Mouse (Mus musculus): ENCODE results near the gene Gm45208. TPM values are rescaled to one million over a fixed set of nuclear protein-coding genes. Genes with fewer than 3 reads are reported as not detected.
"Not testable (repeated sequence)": the region's sequence is repeated elsewhere in the genome, so short reads cannot be mapped to it uniquely, and the experiment has no call there.

The Gm45208 gene
- polyA plus RNA-seq, 1 experiment: 12.9 TPM

DNA sequence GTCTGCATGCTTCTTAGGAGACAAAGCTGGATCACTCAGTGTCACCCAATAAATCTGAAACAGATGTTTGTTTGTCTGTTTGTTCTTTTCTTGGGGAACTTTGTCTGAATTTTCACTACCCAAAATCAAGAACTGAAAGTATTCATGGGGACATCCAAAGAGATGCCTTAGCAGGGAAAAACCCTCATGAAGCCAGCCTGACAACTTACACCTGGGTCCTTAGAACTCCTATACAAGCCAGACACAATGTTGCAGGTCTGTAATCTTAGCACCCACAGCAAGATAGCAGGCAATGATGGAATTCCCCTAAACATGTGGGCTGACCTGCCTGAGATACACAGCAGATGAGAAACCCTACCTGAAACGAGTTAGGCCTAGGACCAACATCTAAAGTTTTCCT is 22.9 kb downstream of the Gm45208 start:
- no peak for TF ChIP-seq GATA1 (IDR thresholded peaks at IDR 0.05; ENCODE audit: borderline replicate concordance, low read length)
- no peak for TF ChIP-seq FLI1 (IDR thresholded peaks at IDR 0.05; ENCODE audit: low read length)

DNA sequence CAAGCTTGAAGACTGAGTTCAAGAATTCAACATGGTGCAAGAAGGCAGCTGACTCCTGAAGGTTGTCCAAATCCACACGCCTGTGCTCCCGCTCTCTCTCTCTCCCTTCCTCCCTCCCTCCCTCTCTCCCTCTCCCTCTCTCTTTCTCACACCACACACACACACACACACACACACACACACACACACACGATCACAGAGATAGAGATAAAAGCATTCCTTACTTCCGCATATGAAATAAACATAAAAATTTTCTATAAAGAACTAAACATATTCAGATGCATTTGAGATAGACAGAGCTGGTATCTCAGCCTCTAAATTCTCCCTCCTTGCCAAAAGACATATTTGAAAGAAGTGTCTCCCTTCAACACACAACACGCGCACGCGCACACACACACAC is 23.4 kb downstream of the Gm45208 start:
- Histone ChIP-seq H3K36me3 (replicated peaks; ENCODE audit: low read length) (no peaks in the 10 kb centered on the region), H3K27me3 (replicated peaks) (no peaks in the 10 kb centered on the region), H3K4me3 (replicated peaks) (no peak overlapping the region), H3K9me3 (no peaks in the 10 kb centered on the region), H3K4me1 (0 out of 2 replicates have a peak, but pooled peaks cover 4% of the 10 kb centered on the region)
- no peak for TF ChIP-seq GATA1 (IDR thresholded peaks at IDR 0.05; ENCODE audit: borderline replicate concordance, low read length)
- no peak for TF ChIP-seq FLI1 (IDR thresholded peaks at IDR 0.05; ENCODE audit: low read length)

More for the DNA sequence above, 22.9 kb downstream of the Gm45208 start:
- H3K36me3 ChIP-seq (replicated peaks; ENCODE audit: low read length): no peaks in the 10 kb centered on the region
- no peaks in the 10 kb centered on the region for H3K9me3 ChIP-seq
- H3K27me3 ChIP-seq (replicated peaks): no peaks in the 10 kb centered on the region
- H3K4me1 ChIP-seq: 0 out of 2 replicates have a peak, but pooled peaks cover 4% of the 10 kb centered on the region
- H3K4me3 ChIP-seq (replicated peaks): no peak overlapping the region

DNA sequence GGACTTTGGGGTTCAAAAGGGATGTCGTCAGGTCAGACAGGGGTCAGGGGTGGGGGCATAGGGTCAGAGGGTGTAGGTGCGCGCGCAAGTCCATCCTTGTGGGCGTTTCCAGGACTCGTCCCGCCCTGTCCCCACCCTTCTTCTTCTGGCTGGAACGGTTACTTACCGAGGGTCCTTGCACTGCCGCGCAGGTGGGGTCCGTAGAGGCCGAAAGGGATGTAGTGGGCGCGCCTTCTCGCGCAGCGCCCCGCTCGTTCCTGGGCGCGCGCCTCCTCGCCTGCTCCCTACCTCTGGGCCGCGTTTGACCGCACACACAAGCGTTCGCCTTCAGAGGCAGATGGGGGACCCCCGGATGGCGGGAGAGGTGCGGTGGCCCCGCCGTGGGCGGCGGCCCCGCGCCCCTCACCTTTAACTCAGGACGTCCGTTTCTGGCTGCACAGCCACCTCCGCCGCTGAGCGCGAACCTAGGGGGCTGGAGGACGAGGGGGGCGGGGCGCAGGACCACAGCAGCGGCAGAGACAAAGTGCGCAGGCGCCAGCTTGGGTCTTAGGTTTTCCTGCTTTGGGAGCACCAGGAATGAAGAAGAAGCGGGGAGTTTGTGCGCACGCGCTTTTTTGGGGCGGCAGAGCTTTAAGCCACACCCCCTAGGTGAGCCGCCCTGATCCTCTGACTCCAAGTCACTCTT is 28.5 kb downstream of the Gm45208 start, which contains the start of gene Ccdc120:
Gene Ccdc120 (minus strand): TSS at position 474 of the 685 bp plus-strand sequence.
- Histone ChIP-seq H3K4me3 (replicated peaks) (peak within 1 kb of the TSS; percentile 91), H3K4me1 (no peaks in the 10 kb centered on the region), H3K27me3 (replicated peaks) (no peaks in the 10 kb centered on the region), H3K36me3 (replicated peaks; ENCODE audit: low read length) (no peaks in the 10 kb centered on the region), H3K9me3 (no peaks in the 10 kb centered on the region)
- TF ChIP-seq GATA1 (IDR thresholded peaks at IDR 0.05; ENCODE audit: borderline replicate concordance, low read length): no peak
- no peak for TF ChIP-seq FLI1 (IDR thresholded peaks at IDR 0.05; ENCODE audit: low read length)

DNA sequence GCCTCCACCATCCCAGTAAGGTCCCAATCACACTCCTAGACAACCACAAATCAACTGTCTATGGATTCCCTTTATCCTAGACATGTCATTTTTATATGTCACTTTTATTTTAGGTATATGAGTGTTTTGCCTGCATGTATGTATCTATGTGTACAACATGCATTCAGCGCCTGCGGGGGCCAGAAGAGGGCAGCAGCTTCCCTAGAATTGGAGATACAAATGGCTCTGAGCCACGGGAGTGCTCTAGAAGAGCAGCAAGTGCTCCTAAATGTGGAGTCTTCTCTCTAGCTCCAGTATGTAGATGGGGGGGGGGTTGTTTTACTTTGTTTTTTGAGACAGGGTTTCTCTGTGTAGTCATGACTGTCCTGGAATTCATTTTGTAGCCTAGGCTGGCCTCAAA is 31.6 kb downstream of the Gm45208 start:
- not testable (repeated sequence) for H3K4me1 ChIP-seq; H3K9me3 ChIP-seq; H3K36me3 ChIP-seq (replicated peaks; ENCODE audit: low read length); H3K27me3 ChIP-seq (replicated peaks); H3K4me3 ChIP-seq (replicated peaks)

DNA sequence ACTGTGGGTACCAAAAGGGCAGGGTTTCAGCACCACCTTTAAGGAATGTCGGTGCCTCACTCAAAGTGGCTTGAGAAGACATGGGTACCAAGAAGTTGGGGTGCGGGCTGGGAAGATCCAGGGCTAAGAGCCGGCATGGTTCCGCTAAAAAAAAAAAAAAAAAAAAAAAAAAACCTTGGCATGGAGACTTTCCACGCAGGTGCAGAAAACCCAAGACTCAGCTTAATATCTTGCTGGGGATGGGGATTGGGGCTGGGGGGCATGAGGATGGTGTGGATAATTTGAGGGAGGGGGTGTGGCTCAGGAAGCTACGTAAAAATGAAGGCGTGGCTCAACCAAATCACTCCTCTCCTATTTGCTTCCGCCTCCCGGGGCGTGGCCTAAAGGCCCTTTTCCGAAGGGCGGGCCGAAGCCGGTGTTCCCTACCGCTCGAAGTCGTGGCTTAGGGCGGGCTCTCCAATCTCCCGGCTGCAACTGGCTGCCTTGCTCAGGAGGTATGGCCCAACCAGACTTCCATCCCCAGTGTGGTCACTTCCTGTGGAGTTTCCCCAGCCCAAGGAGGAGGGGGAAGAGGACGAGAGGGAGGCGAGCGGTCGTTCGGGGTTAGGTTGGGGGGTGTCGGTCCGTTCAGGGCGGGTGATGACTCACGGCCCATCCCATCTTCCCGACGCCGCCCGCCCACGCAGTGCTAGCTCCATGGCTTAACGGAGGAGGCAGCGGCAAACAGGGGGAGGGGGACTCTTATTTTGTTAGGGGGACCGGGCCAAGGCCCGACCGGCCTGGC is 40.3 kb downstream of the Gm45208 start, which contains the start of gene Tfe3:
Gene Tfe3 (plus strand): TSS at position 424 of the 784 bp plus-strand sequence.
- peaks cover 34% of the 10 kb centered on the region for H3K4me1 ChIP-seq
- H3K27me3 ChIP-seq (replicated peaks): no peaks in the 10 kb centered on the region
- peak within 1 kb of the TSS; percentile 96 for H3K4me3 ChIP-seq (replicated peaks)
- peaks cover 21% of the 10 kb centered on the region for H3K36me3 ChIP-seq (replicated peaks; ENCODE audit: low read length)
- TF ChIP-seq FLI1 (IDR thresholded peaks at IDR 0.05; ENCODE audit: low read length): no peak
- no peak for TF ChIP-seq GATA1 (IDR thresholded peaks at IDR 0.05; ENCODE audit: borderline replicate concordance, low read length)
- H3K9me3 ChIP-seq: no peaks in the 10 kb centered on the region

DNA sequence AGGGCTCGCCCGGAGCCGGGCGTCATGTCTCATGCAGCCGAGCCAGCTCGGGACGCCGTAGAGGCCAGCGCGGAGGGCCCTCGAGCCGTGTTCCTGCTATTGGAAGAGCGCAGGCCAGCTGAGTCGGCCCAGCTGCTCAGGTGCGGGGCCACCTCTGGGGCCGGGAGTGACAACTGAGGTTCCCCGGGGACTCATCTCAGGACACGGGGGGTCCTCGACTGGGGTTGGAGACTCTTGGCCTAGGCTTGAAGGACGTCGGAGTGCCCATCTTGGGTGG is 40.8 kb downstream of the Gm45208 start:
- Histone ChIP-seq H3K9me3 (no peaks in the 10 kb centered on the region), H3K4me1 (peaks cover 34% of the 10 kb centered on the region), H3K27me3 (replicated peaks) (no peaks in the 10 kb centered on the region), H3K4me3 (replicated peaks) (peak overlapping the region; percentile 96), H3K36me3 (replicated peaks; ENCODE audit: low read length) (peaks cover 27% of the 10 kb centered on the region)
- TF ChIP-seq GATA1 (IDR thresholded peaks at IDR 0.05; ENCODE audit: borderline replicate concordance, low read length): no peak
- no peak for TF ChIP-seq FLI1 (IDR thresholded peaks at IDR 0.05; ENCODE audit: low read length)

DNA sequence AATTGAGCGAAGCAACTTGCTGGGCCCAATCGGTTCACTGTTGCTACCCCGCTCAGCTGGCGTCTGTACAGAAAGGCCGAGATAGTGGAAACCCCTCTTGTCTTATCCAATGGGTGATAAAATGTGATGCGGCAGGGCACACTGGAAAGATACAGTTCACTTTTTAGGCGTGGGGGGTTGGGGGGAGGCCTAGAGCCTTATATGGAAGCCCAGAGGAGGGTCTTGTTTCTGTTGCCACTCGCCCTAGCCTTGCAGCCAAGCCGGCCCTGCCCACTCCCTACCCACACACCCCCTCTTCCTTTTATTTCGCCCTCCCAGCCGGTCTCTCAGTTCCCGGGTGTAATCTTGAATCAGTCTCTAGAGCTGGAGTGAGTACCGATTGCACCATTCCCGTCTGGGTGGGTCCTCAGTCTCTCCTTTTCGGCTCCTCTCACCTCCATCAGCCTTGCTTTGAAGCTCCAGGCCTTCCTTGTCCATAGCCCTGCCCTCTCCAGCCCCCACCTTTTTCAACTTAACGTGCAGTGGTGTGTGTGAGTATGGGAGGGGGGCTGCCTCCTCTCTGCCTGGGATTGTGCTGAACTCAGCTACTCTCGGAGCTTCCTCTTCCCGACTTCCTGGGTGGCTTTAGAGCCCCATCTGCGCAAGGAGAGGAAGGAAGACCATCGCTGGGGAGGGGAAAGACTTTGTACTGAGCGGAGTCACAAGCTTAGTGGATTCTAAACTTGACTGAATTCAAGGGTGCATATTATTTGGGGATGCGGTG is 41.8 kb downstream of the Gm45208 start:
- Histone ChIP-seq H3K4me3 (replicated peaks) (peak overlapping the region; percentile 96), H3K27me3 (replicated peaks) (no peaks in the 10 kb centered on the region), H3K9me3 (no peaks in the 10 kb centered on the region), H3K36me3 (replicated peaks; ENCODE audit: low read length) (peaks cover 36% of the 10 kb centered on the region), H3K4me1 (peaks cover 34% of the 10 kb centered on the region)
- TF ChIP-seq GATA1 (IDR thresholded peaks at IDR 0.05; ENCODE audit: borderline replicate concordance, low read length) (no peak), FLI1 (IDR thresholded peaks at IDR 0.05; ENCODE audit: low read length) (no peak)

DNA sequence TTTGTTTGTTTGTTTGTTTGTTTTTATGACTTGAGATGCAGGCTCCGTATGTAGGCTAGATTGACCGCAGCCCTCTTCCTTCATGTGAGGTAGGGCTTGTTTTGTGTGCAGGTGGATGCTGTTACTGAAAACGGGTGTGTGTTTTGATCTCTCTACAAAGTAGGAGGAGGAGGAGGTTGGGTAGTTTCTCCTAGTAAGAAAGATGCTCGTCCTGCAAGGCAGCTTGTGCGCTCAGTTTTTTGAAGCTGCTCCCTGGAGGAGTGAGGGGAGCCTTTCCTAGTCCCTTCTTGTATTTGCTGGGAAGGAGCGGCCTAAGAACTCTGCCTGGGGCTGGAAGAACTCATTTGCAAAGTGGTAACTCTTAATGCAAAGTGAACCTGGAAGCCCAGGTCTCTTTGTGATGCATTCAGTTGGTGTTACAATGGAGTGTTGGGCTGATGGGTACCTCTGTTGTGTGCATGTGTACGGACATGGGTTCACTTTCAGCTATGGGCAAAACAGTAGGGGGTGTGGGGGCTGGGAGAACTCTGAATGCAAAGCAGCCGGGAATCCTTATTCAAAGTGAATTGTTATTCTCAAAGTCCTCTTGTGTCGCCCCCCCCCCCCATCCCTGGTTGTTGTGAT is 42.7 kb downstream of the Gm45208 start:
- Histone ChIP-seq H3K36me3 (replicated peaks; ENCODE audit: low read length) (peaks cover 45% of the 10 kb centered on the region), H3K9me3 (no peaks in the 10 kb centered on the region), H3K4me3 (replicated peaks) (peak overlapping the region; percentile 96), H3K27me3 (replicated peaks) (no peaks in the 10 kb centered on the region), H3K4me1 (peaks cover 38% of the 10 kb centered on the region)
- TF ChIP-seq GATA1 (IDR thresholded peaks at IDR 0.05; ENCODE audit: borderline replicate concordance, low read length) (no peak), FLI1 (IDR thresholded peaks at IDR 0.05; ENCODE audit: low read length) (no peak)

DNA sequence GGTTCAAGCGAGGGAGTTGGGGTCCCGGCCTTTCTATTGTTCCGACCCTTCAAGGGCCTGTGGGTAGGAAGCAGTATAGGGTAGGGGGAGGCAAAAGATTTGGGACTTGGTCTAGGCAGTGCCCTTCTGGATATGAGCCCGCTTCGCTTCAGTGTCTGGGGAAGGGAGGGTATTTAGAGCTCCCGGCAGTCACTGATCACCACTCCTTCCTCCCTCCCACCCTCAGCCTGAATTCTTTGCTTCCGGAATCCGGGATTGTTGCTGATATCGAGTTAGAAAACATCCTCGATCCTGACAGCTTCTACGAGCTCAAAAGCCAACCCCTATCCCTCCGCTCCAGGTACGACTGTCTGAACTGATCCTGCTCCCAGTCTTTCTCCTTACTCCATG is 43.2 kb downstream of the Gm45208 start:
- peak overlapping the region; percentile 52 for H3K4me3 ChIP-seq (replicated peaks)
- no peak for TF ChIP-seq FLI1 (IDR thresholded peaks at IDR 0.05; ENCODE audit: low read length)
- TF ChIP-seq GATA1 (IDR thresholded peaks at IDR 0.05; ENCODE audit: borderline replicate concordance, low read length): no peak

More for the DNA sequence above, 43.2 kb downstream of the Gm45208 start:
- Histone ChIP-seq H3K27me3 (replicated peaks) (no peaks in the 10 kb centered on the region), H3K4me1 (peaks cover 38% of the 10 kb centered on the region), H3K36me3 (replicated peaks; ENCODE audit: low read length) (peaks cover 50% of the 10 kb centered on the region), H3K9me3 (no peaks in the 10 kb centered on the region)
